Mouse (Mus musculus) midbrain, postnatal 0 days (tissue): ENCODE data around the gene Slc25a24. TPM values are rescaled to one million over a fixed set of nuclear protein-coding genes. Genes with fewer than 3 reads are reported as not detected.

Source experiments
- ATAC-seq: fragments of 200-750 bp; cut with Nextera tagmentation; 2 replicates; pipeline ENCODE4 v1.8.0; 2017; ENCODE audit warnings: moderate number of reproducible peaks, mild to moderate bottlenecking, moderate TSS enrichment, moderate library complexity; ENCODE audit not compliant: low FRiP score
- DNase-seq: peaks from one replicate; pipeline ENCODE4 v3.0.0-alpha.2; 2015; ENCODE audit warnings: low spot score
- H3K27ac ChIP-seq: fragments of 300-500 bp; sonication (generic); 2 replicates; pipeline ENCODE4 v1.5.1; 2014; ENCODE audit warnings: low read depth, mild to moderate bottlenecking, low read length, mixed read lengths
- H3K27me3 ChIP-seq: fragments of 300-500 bp; sonication (generic); 2 replicates; pipeline ENCODE4 v1.6.1; 2014; ENCODE audit warnings: low read length, control low read depth, mixed read lengths; ENCODE audit not compliant: insufficient read depth
- H3K36me3 ChIP-seq: fragments of 300-500 bp; sonication (generic); 2 replicates; pipeline ENCODE4 v1.6.1; 2014; ENCODE audit warnings: low read length, control low read depth, mixed read lengths; ENCODE audit not compliant: insufficient read depth
- H3K4me1 ChIP-seq: fragments of 300-500 bp; sonication (generic); 2 replicates; pipeline ENCODE4 v1.6.1; 2014; ENCODE audit warnings: mild to moderate bottlenecking, control low read depth, antibody characterized with exemption, low read length, mixed read lengths; ENCODE audit not compliant: insufficient read depth
- H3K4me2 ChIP-seq: fragments of 300-500 bp; sonication (generic); 2 replicates; pipeline ENCODE4 v1.6.1; 2014; ENCODE audit warnings: low read depth, mild to moderate bottlenecking, low read length, mixed read lengths; ENCODE audit not compliant: poor library complexity, severe bottlenecking
- H3K4me3 ChIP-seq: fragments of 300-500 bp; sonication (generic); 2 replicates; pipeline ENCODE4 v1.5.1; 2014; ENCODE audit warnings: low read depth, mild to moderate bottlenecking, low read length, moderate library complexity
- H3K9ac ChIP-seq: fragments of 300-500 bp; sonication (generic); replicated peaks from 2 replicates; pipeline ENCODE4 v1.6.1; 2014; ENCODE audit warnings: mild to moderate bottlenecking, low read length, moderate library complexity, mixed read lengths; ENCODE audit not compliant: poor library complexity, severe bottlenecking
- H3K9me3 ChIP-seq: fragments of 300-500 bp; sonication (generic); 2 replicates; pipeline ENCODE4 v1.6.1; 2016; ENCODE audit warnings: low read length, control low read depth
- CTCF ChIP-seq: IDR thresholded peaks from 2 replicates; pipeline ENCODE4 v1.5.1; 2016; ENCODE audit warnings: antibody characterized with exemption, mild to moderate bottlenecking
- WGBS: fragments of 180-500 bp; shearing (Covaris S2); extraction: QIAGEN DNeasy Blood & Tissue Kit; methylation state at CpG from one replicate; pipeline ENCODE4 v1.1.7; 2014; 5-methylcytosine and 5-hydroxymethylcytosine counted together
- polyA plus RNA-seq: library from polyadenylated mRNA; unstranded; fragments of >200 nt; fragmentation: Nextera tagmentation; extraction: Ambion mirVana; gene quantifications from 2 replicates; pipeline ENCODE4 v1.2.1, GENCODE M21; 2015
- total RNA-seq: library from RNA; depleted of rRNA; stranded (reverse); fragments of >200 nt; gene quantifications from 2 replicates; pipeline ENCODE4 v1.2.3, GENCODE M21; 2014

Slc25a24 gene
- total and polyA plus RNA-seq, 2 experiments from 2014 or later = 2.9 TPM

DNA sequence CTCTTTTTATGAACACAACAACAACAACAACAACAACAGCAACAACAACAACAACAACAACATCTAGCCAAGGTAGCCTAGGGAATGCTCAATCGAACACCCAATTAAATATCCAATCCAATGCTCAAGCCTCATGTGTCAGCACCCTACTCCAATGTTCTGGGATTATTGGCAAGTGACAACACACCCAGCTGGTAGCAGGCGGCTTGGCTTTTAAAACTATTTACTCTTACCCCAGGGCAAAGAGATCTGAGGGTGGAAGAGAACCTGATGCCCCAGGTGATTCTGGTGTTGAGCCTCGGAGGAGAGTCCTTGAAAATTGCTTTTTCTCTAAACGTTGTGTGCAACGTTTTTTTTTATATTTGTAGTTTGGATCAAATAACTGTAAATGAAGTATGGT lies 51.4 kb downstream of the Slc25a24 start:
- DNase-seq = no peak
- Histone ChIP-seq H3K27ac (no peak overlapping the region), H3K36me3 (no peaks in the 10 kb centered on the region), H3K27me3 (no peaks in the 10 kb centered on the region), H3K9me3 (no peaks in the 10 kb centered on the region), H3K9ac (no peak overlapping the region), H3K4me1 (no peaks in the 10 kb centered on the region), H3K4me3 (no peak overlapping the region), H3K4me2 (no peak overlapping the region)
- no peak for TF ChIP-seq CTCF
- WGBS = 83% methylated on average over 5 of the region's 5 CpGs
- ATAC-seq = no peak

- WGBS = 49% methylated on average over 6 of the region's 6 CpGs
- DNase-seq = no peak
- H3K27ac ChIP-seq = no peak overlapping the region
Observed at GRCm38 (mm10) chr3:109178705-109179104, 55.8 kb downstream of the Slc25a24 start.

DNA sequence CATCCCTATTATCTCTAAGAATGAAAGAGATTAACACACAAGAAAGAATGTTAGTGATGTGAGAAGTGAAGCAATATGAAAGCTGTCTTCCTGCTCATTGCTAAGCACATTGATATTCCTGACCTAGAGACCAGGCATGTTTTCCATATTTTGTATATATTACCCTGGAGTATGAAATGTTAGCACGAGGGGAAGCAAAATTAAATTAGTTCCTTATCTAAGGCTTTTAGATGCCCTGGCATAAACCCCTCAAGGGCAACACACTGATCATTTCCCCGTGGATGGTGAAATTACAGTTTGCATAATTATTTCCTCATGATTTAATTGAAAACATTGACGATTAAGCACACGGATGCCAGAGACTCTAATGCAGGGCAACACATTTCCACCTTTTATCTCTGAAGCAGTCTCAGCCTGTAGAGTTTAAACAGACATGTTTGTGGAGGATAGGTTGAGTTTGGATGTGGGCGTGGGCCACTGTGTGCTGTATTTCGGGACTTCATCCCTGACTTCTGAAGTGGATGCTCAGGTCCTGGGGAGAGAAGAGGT lies 56.7 kb downstream of the Slc25a24 start:
- no peak overlapping the region for H3K27ac ChIP-seq
- 53% methylated on average over 6 of the region's 6 CpGs for WGBS
- peaks cover 5% of the 10 kb centered on the region; the same call in 1 of the 2 replicates for H3K4me1 ChIP-seq
- TF ChIP-seq CTCF = no peak
- ATAC-seq (no peak), DNase-seq (no peak)
- H3K36me3 ChIP-seq = no peaks in the 10 kb centered on the region
- H3K27me3 ChIP-seq = no peaks in the 10 kb centered on the region
- H3K9ac ChIP-seq = no peak overlapping the region
- no peaks in the 10 kb centered on the region for H3K9me3 ChIP-seq
- no peak overlapping the region for H3K4me2 ChIP-seq
- H3K4me3 ChIP-seq = no peak overlapping the region

More at GRCm38 (mm10) chr3:109178705-109179104, 55.8 kb downstream of the Slc25a24 start:
- Histone ChIP-seq H3K9me3 (no peaks in the 10 kb centered on the region), H3K27me3 (no peaks in the 10 kb centered on the region), H3K36me3 (no peaks in the 10 kb centered on the region), H3K4me3 (no peak overlapping the region), H3K4me1 (peaks cover 5% of the 10 kb centered on the region; the same call in 1 of the 2 replicates), H3K9ac (no peak overlapping the region), H3K4me2 (no peak overlapping the region)
- ATAC-seq = peak; percentile 45; the same call in 1 of the 2 replicates
- no peak for TF ChIP-seq CTCF

GRCm38 (mm10) chr3:109196166-109196565 lies 73.2 kb downstream of the Slc25a24 start:
- no peak for ATAC-seq
- H3K27ac ChIP-seq = no peak overlapping the region
- whole genome bisulfite sequencing = 93% methylated on average over 2 of the region's 2 CpGs
- TF ChIP-seq CTCF = no peak
- no peak overlapping the region for H3K9ac ChIP-seq
- H3K4me2 ChIP-seq = no peak overlapping the region
- H3K4me3 ChIP-seq = no peak overlapping the region
- H3K36me3 ChIP-seq = no peaks in the 10 kb centered on the region
- no peaks in the 10 kb centered on the region for H3K4me1 ChIP-seq
- H3K27me3 ChIP-seq = no peaks in the 10 kb centered on the region
- H3K9me3 ChIP-seq = no peaks in the 10 kb centered on the region
- no peak for DNase-seq

- no peaks in the 10 kb centered on the region for H3K9me3 ChIP-seq
- no peaks in the 10 kb centered on the region for H3K27me3 ChIP-seq
- peak; percentile 26 for DNase-seq
- no peaks in the 10 kb centered on the region for H3K4me1 ChIP-seq
- H3K9ac ChIP-seq = no peak overlapping the region
- no peak for ATAC-seq
- no peak overlapping the region for H3K4me3 ChIP-seq
- no peak overlapping the region for H3K4me2 ChIP-seq
- WGBS = 86% methylated on average over 1 of the region's 1 CpGs
- TF ChIP-seq CTCF = peak; percentile 47
- H3K36me3 ChIP-seq = no peaks in the 10 kb centered on the region
- no peak overlapping the region for H3K27ac ChIP-seq
Observed at GRCm38 (mm10) chr3:109199280-109199679, 76.3 kb downstream of the Slc25a24 start.

DNA sequence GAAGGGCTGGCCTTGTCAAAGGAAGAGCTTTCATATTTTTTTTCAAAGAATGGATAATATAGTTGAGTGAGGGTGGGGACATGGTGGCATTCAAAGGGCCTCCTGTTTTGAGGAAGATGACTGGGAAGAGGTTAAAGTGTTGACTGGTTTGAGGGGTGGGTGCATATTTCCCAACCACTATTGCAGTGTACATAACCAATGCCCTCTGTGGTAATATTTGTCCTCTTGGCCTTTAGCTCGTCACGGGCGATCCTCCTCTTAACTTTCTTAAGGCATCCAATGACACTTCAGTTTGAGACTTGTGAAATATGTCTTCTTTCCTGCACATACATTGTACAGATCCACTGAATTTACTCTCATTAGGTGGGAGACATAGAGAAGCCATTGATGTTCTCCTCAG lies 89.4 kb downstream of the Slc25a24 start:
- Histone ChIP-seq H3K9me3 (no peaks in the 10 kb centered on the region), H3K36me3 (no peaks in the 10 kb centered on the region), H3K9ac (no peak overlapping the region), H3K4me2 (no peak overlapping the region), H3K27me3 (no peaks in the 10 kb centered on the region), H3K4me3 (no peak overlapping the region), H3K4me1 (no peaks in the 10 kb centered on the region), H3K27ac (no peak overlapping the region)
- no peak for ATAC-seq
- WGBS = 97% methylated on average over 3 of the region's 3 CpGs
- DNase-seq = no peak
- no peak for TF ChIP-seq CTCF
